Mouse (Mus musculus): ENCODE measurements around the gene 4921507P07Rik. TPM values are rescaled to one million over a fixed set of nuclear protein-coding genes. Genes with fewer than 3 reads are reported as not detected.

Gene 4921507P07Rik
- polyA plus RNA-seq, 1 experiment from 2014 or later: 0.81 TPM

DNA sequence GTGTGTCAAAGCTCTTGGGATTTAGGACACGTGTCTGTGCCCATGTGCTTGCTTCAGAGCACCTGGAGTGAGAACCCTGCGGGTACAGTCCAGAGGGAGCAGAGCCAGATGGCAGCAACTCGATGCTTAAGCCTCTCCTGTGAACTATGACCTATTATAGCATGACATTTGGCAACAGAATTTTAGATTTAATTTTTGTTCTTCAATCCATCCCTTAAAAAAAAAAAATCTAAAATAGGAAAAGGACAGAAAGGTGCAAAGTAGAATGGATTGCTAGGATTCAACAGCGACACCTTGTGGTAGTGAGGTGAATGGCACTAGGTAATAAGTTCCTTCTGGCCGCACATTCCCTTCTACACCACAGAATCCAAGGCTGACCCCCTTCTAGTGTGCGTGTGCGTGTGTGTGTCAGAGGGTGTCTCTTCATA, 69.8 kb downstream of the 4921507P07Rik start:
- ATAC-seq (ENCODE audit: low FRiP score, low read depth): peak; percentile 66; the same call in 1 of the 2 replicates
- WGBS: 20% methylated on average over 7 of the region's 7 CpGs

DNA sequence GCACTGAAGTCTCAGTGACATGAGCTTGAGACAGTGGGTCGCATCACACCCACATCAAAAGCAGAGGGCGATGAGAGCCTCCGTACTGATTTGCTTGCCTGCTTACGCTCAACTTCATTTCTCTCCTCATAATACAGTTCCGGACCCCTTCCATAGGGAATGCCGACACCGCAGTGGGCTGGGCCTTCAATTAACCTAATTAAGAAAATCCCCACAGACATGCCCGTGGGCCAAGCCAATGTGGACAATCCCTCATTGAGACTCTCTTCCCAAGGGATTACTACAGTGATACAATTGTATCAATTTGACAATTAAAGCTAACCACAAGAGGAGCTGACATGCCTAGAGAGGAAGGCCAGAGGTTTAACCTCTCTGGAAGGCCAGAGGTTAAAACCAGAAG, 70.6 kb downstream of the 4921507P07Rik start:
- no peak for ATAC-seq (ENCODE audit: low FRiP score, low read depth)
- Histone ChIP-seq H3K27me3 (no peaks in the 10 kb centered on the region), H3K9ac (no peak overlapping the region), H3K4me3 (no peak overlapping the region), H3K27ac (no peak overlapping the region), H3K4me2 (replicated peaks) (no peak overlapping the region), H3K4me1 (peaks cover 23% of the 10 kb centered on the region), H3K36me3 (no peaks in the 10 kb centered on the region), H3K9me3 (no peaks in the 10 kb centered on the region)
- 82% methylated on average over 8 of the region's 8 CpGs for WGBS

More for the DNA sequence above, 69.8 kb downstream of the 4921507P07Rik start:
- H3K9ac ChIP-seq: no peak overlapping the region
- H3K4me1 ChIP-seq: peaks cover 29% of the 10 kb centered on the region
- H3K9me3 ChIP-seq: no peaks in the 10 kb centered on the region
- H3K4me3 ChIP-seq: no peak overlapping the region
- no peak overlapping the region for H3K27ac ChIP-seq
- no peaks in the 10 kb centered on the region for H3K36me3 ChIP-seq
- no peak overlapping the region for H3K4me2 ChIP-seq (replicated peaks)
- H3K27me3 ChIP-seq: no peaks in the 10 kb centered on the region

DNA sequence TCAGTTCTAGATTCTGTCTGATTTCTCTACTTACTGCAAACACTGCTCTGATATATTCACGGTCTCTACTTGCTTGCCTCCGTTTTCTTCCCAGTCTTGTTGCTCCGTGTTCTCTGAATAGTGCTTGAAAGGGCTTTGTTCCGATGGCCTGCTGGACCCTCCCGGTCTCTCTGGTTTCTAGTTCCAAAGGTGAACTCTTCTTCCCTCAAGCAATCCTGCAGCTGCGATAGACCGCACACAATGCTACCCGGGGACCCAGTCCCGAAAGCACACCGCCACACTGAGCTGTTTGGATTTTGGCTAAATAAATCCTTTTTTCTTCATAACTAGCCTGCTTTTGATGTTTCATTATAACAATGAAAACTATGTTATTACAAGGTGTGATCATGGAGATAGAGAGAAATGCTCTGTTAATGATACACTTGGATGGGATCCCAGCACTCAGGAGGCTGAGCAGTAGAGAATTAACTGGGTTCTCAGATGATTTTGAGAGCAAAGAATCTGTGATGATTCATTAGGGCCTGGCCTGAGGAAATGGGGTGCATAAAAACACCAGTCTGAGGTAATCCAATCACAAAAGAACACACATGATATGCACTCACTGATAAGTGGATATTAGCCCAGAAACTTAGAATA, 72.1 kb downstream of the 4921507P07Rik start:
- 91% methylated on average over 10 of the region's 10 CpGs for WGBS

More for the DNA sequence above, 72.1 kb downstream of the 4921507P07Rik start:
- Histone ChIP-seq H3K9ac (no peak overlapping the region), H3K4me2 (replicated peaks) (no peak overlapping the region), H3K4me1 (peaks cover 15% of the 10 kb centered on the region), H3K36me3 (no peaks in the 10 kb centered on the region), H3K4me3 (no peak overlapping the region), H3K27ac (no peak overlapping the region), H3K9me3 (no peaks in the 10 kb centered on the region), H3K27me3 (no peaks in the 10 kb centered on the region)
- no peak for ATAC-seq (ENCODE audit: low FRiP score, low read depth)

Small RNA genes lying within 50 kb of the gene (microRNA-seq; reads per million reads assigned to microRNA genes)
- not detected for gene Mir6371

Other genes with a start within 250 kb of the 4921507P07Rik start
- gene Osbpl3, start 140.4 kb downstream of the 4921507P07Rik start, polyA plus RNA-seq (2015; fragmentation: Nextera tagmentation; extraction: Ambion mirVana): 14.0 and 15.3 TPM in 2 replicates
- gene Cycs, start 30.1 kb downstream of the 4921507P07Rik start, polyA plus RNA-seq (2015; fragmentation: Nextera tagmentation; extraction: Ambion mirVana): 60.7 and 63.7 TPM in 2 replicates
- 0.18 TPM in 1 of 2 replicates, not detected in the other for gene Npvf, start 57.8 kb upstream of the 4921507P07Rik start, polyA plus RNA-seq (2015; fragmentation: Nextera tagmentation; extraction: Ambion mirVana)

Measured in limb, embryonic 13.5 days (tissue).